Mouse (Mus musculus) heart, postnatal 25 days (tissue): ENCODE measurements around the gene Fmo5. TPM values are rescaled to one million over a fixed set of nuclear protein-coding genes. Genes with fewer than 3 reads are reported as not detected.

Source experiments
- DNase-seq: peaks from one replicate; pipeline ENCODE4 v3.0.0; 2022; ENCODE audit warnings: low spot score
- intact Hi-C: fragments of 180-260 bp; cut with DNase I; formaldehyde crosslinking; loops from one replicate; pipeline ENCODE4 v1.15.1; 2025
- total RNA-seq, 2 experiments: library from RNA; stranded (reverse); gene quantifications; 2 replicates each; pipeline ENCODE4 v1.2.3; 2021

The Fmo5 gene
- total RNA-seq, 2 experiments from 2014 or later = 10.1 to 11.8 TPM

GRCm38 (mm10) chr3:97627893-97628292, 711 bp upstream of the Fmo5 start:
- DNase-seq = no peak
- intact Hi-C loops = loop anchor here (2.0 kb wide), 1 partner anchor 17 kb away; the partner anchor contains the start of gene Chd1l

GRCm38 (mm10) chr3:97629941-97630340, 1.3 kb downstream of the Fmo5 start:
- intact Hi-C loops = loop anchor here (2.0 kb wide), 1 partner anchor 19 kb away; the partner anchor contains the start of gene Chd1l
- DNase-seq = no peak

GRCm38 (mm10) chr3:97630746-97631145, 2.1 kb downstream of the Fmo5 start:
- no peak for DNase-seq
- intact Hi-C loops = no loop called here

GRCm38 (mm10) chr3:97631258-97631860, 2.8 kb downstream of the Fmo5 start:
- intact Hi-C loops = no loop called here
- DNase-seq = no peak

GRCm38 (mm10) chr3:97633456-97633855, 4.9 kb downstream of the Fmo5 start:
- DNase-seq = no peak
- intact Hi-C loops = no loop called here

GRCm38 (mm10) chr3:97634288-97634761, 5.7 kb downstream of the Fmo5 start:
- peak; percentile 33 for DNase-seq
- intact Hi-C loops = no loop called here

GRCm38 (mm10) chr3:97641396-97641795, 12.8 kb downstream of the Fmo5 start:
- DNase-seq = no peak
- intact Hi-C loops = no loop called here

GRCm38 (mm10) chr3:97642001-97642400, 13.4 kb downstream of the Fmo5 start:
- intact Hi-C loops = no loop called here
- no peak for DNase-seq

- no peak for DNase-seq
- intact Hi-C loops = no loop called here
These were observed 19.9 kb downstream of the Fmo5 start for GRCm38 (mm10) chr3:97648518-97648917.

- DNase-seq = no peak
- intact Hi-C loops = no loop called here
These were observed 20.4 kb downstream of the Fmo5 start for GRCm38 (mm10) chr3:97649022-97649421.

GRCm38 (mm10) chr3:97649469-97649868, 20.9 kb downstream of the Fmo5 start:
- no peak for DNase-seq
- intact Hi-C loops = no loop called here

GRCm38 (mm10) chr3:97651604-97652003, 23.0 kb downstream of the Fmo5 start:
- intact Hi-C loops = no loop called here

GRCm38 (mm10) chr3:97653781-97654180, 25.2 kb downstream of the Fmo5 start:
- intact Hi-C loops = no loop called here
- DNase-seq = no peak

More at GRCm38 (mm10) chr3:97651604-97652003, 23.0 kb downstream of the Fmo5 start:
- no peak for DNase-seq

- intact Hi-C loops = loop anchor here (5.0 kb wide), 1 partner anchor 112 kb away; no protein-coding TSS in a partner anchor
- no peak for DNase-seq
These were observed 26.3 kb downstream of the Fmo5 start for GRCm38 (mm10) chr3:97654901-97655300.

GRCm38 (mm10) chr3:97657655-97658411, 29.2 kb downstream of the Fmo5 start, which contains the start of gene Prkab2:
TSS of gene Prkab2 (plus strand) at chr3:97658193.
- DNase-seq = peak; percentile 98
- intact Hi-C loops = loop anchor here (2.0 to 5.0 kb wide), 2 partner anchors 47 to 109 kb away; partner anchors contain the start of gene Chd1l

- intact Hi-C loops = loop anchor here (5.0 kb wide), 1 partner anchor 109 kb away; no protein-coding TSS in a partner anchor
- DNase-seq = no peak
These were observed 30.0 kb downstream of the Fmo5 start for GRCm38 (mm10) chr3:97658426-97659193.

- DNase-seq = no peak
- intact Hi-C loops = loop anchor here (2.0 to 5.0 kb wide), 2 partner anchors 21 to 108 kb away; no protein-coding TSS in a partner anchor
These were observed 31.1 kb downstream of the Fmo5 start for GRCm38 (mm10) chr3:97659746-97660145.

GRCm38 (mm10) chr3:97661206-97661605, 32.6 kb downstream of the Fmo5 start:
- intact Hi-C loops = loop anchor here (2.0 kb wide), 1 partner anchor 20 kb away; no protein-coding TSS in a partner anchor
- DNase-seq = no peak

- no peak for DNase-seq
- intact Hi-C loops = no loop called here
These were observed 36.9 kb downstream of the Fmo5 start for GRCm38 (mm10) chr3:97665525-97665924.

- intact Hi-C loops = no loop called here
- DNase-seq = no peak
These were observed 37.5 kb downstream of the Fmo5 start for GRCm38 (mm10) chr3:97666154-97666553.
